ENCODE assay signal across 8 mouse cellular contexts in the genomic region with DNA sequence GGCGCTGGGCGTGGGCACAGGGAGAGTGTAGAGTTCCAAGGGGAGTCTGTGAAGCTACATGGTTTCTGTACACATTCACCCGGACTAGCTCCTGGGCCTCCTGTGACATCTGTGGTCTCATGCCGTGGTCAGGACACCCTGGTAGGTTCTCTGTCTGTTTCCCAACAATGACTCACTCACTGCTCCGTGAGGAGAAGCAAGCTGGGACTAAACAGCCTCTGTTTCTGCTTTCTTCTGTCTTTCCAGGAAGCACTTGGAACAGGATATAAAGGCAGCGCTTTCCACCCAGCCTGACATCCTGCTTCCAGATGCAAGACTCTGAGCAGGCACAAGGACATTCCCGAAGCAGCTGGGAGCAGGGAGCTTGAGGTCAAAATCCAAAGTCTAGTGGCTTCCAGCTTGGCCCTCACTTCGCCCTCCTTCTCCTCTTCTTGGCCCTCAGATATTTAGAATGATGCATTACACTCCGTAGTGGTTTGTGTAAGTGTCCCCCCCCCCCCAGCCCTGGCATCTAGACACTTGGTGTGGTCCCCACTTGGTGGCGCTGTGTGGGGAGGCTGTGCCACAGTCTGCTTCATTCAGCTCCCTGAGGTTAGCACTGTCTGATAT. TPM values are rescaled to one million over a fixed set of nuclear protein-coding genes. Genes with fewer than 3 reads are reported as not detected.
DNase-seq lines count a peak whose midpoint lies in the region; ATAC-seq lines count a peak whose summit lies in the region.

No protein-coding gene starts in this region.

- DNase-seq in cerebellum, adult 11 months, result no peak
- peak; percentile 82 for DNase-seq in 3T3-L1 (ENCODE audit: low read depth, low spot score)
- DNase-seq in cerebellum, adult 9-10 months, result peak; percentile 71
- DNase-seq in heart, postnatal 36 days, result peak; percentile 63 to 70
- no peak for DNase-seq in ovary, postnatal 36 days (ENCODE audit: low spot score)

- 0 out of 2 replicates have a peak overlapping the region, but pooled peaks have one; percentile 4 for H3K4me3 ChIP-seq in lung, embryonic 16.5 days (ENCODE audit: low read length)
- H3K4me3 ChIP-seq in hindbrain, embryonic 16.5 days (ENCODE audit: low read length), result no peak overlapping the region

- peak; percentile 42; the same call in 1 of the 2 replicates for ATAC-seq in cerebellum, adult (ENCODE audit: insufficient number of reproducible peaks, low FRiP score, low TSS enrichment)
- ATAC-seq in lung, embryonic 16.5 days (ENCODE audit: low read depth), result peak; percentile 30; the same call in 1 of the 2 replicates
- no peak for ATAC-seq in hindbrain, embryonic 16.5 days

- peak overlapping the region; percentile 37 for H3K9ac ChIP-seq in lung, embryonic 16.5 days (ENCODE audit: low read length)
- no peak overlapping the region for H3K9ac ChIP-seq in hindbrain, embryonic 16.5 days (ENCODE audit: low read depth, low read length)

- no peaks in the 10 kb centered on the region for H3K9me3 ChIP-seq in lung, embryonic 16.5 days (ENCODE audit: control insufficient read depth, low read length)
- no peaks in the 10 kb centered on the region for H3K9me3 ChIP-seq in hindbrain, embryonic 16.5 days (ENCODE audit: control insufficient read depth, low read length)

- no peaks in the 10 kb centered on the region for H3K36me3 ChIP-seq in lung, embryonic 16.5 days (ENCODE audit: control insufficient read depth, insufficient read depth, low read length)
- no peaks in the 10 kb centered on the region for H3K36me3 ChIP-seq in hindbrain, embryonic 16.5 days (ENCODE audit: control insufficient read depth, insufficient read depth, low read length)

- peak overlapping the region; percentile 36 for H3K4me2 ChIP-seq in lung, embryonic 16.5 days (ENCODE audit: low read depth, low read length)
- no peak overlapping the region for H3K4me2 ChIP-seq in hindbrain, embryonic 16.5 days (ENCODE audit: low read length)

- WGBS in lung, embryonic 16.5 days, result 22% methylated on average over 10 of the region's 10 CpGs
- 32% methylated on average over 10 of the region's 10 CpGs for WGBS in hindbrain, embryonic 16.5 days

- peaks cover 41% of the 10 kb centered on the region for H3K4me1 ChIP-seq in lung, embryonic 16.5 days (replicated peaks; ENCODE audit: control insufficient read depth, insufficient read depth, low read length)
- peaks cover 5% of the 10 kb centered on the region; the same call in 1 of the 2 replicates for H3K4me1 ChIP-seq in hindbrain, embryonic 16.5 days (ENCODE audit: control insufficient read depth, insufficient read depth, low read depth, low read length)

- no peaks in the 10 kb centered on the region for H3K27me3 ChIP-seq in lung, embryonic 16.5 days (ENCODE audit: control insufficient read depth, insufficient read depth, low read depth, low read length)
- H3K27me3 ChIP-seq in hindbrain, embryonic 16.5 days (replicated peaks; ENCODE audit: control insufficient read depth, insufficient read depth, low read length), result no peaks in the 10 kb centered on the region

- intact Hi-C loops in heart, postnatal 36 days (cut with DNase I), result no loop called here

- H3K27ac ChIP-seq in lung, embryonic 16.5 days (ENCODE audit: low read length), result peak overlapping the region; percentile 87
- H3K27ac ChIP-seq in hindbrain, embryonic 16.5 days (ENCODE audit: low read depth, low read length), result no peak overlapping the region

RNA-seq across cellular contexts. Expression of gene Gna13, which starts 18.5 kb away (rescaled TPM):
- total RNA-seq in heart, postnatal 36 days (2021), result 10 to 100 TPM; 33.7 to 34.2 TPM
- polyA plus RNA-seq in lung, embryonic 16.5 days (2015; fragmentation: Nextera tagmentation; extraction: Ambion mirVana), result 28.3 and 28.9 TPM in 2 replicates
- polyA plus RNA-seq in hindbrain, embryonic 16.5 days (2015; fragmentation: Nextera tagmentation; extraction: Ambion mirVana), result 20.5 and 21.3 TPM in 2 replicates

RNA-seq across cellular contexts. Expression of gene Rgs9, which starts 46.2 kb away (rescaled TPM):
- total RNA-seq in heart, postnatal 36 days (2021), result under 1 TPM in 1 of 2 experiments, not detected in 1; 0.14 TPM
- 1.5 and 2.2 TPM in 2 replicates for polyA plus RNA-seq in lung, embryonic 16.5 days (2015; fragmentation: Nextera tagmentation; extraction: Ambion mirVana)
- 14.5 and 15.6 TPM in 2 replicates for polyA plus RNA-seq in hindbrain, embryonic 16.5 days (2015; fragmentation: Nextera tagmentation; extraction: Ambion mirVana)

Comparison
In these comparisons a context has a peak if more than half of its experiments do, and no peak if none do; other contexts are left out.
1. DNase-seq: peak in 3T3-L1 (single experiment), cerebellum, adult 9-10 months (single experiment) and heart, postnatal 36 days (2 of 2); none in cerebellum, adult 11 months (single experiment) and ovary, postnatal 36 days (single experiment).